Mouse (Mus musculus) adrenal gland, adult 10 weeks (tissue): ENCODE results near the gene Zcchc2. TPM values are rescaled to one million over a fixed set of nuclear protein-coding genes. Genes with fewer than 3 reads are reported as not detected.

Experiments used
- polyA plus RNA-seq: library from polyadenylated mRNA; stranded (reverse); fragments of 350-450 nt; fragmentation: Illumina TruSeq; extraction: RNeasy Lipid Tissue Mini Kit (QIAGEN cat#74804); gene quantifications from one replicate; pipeline ENCODE4 v1.2.3, GENCODE M21; 2014; ENCODE audit warnings: low read depth, low replicate concordance

The Zcchc2 gene
- polyA plus RNA-seq, result 21.3 TPM

DNA sequence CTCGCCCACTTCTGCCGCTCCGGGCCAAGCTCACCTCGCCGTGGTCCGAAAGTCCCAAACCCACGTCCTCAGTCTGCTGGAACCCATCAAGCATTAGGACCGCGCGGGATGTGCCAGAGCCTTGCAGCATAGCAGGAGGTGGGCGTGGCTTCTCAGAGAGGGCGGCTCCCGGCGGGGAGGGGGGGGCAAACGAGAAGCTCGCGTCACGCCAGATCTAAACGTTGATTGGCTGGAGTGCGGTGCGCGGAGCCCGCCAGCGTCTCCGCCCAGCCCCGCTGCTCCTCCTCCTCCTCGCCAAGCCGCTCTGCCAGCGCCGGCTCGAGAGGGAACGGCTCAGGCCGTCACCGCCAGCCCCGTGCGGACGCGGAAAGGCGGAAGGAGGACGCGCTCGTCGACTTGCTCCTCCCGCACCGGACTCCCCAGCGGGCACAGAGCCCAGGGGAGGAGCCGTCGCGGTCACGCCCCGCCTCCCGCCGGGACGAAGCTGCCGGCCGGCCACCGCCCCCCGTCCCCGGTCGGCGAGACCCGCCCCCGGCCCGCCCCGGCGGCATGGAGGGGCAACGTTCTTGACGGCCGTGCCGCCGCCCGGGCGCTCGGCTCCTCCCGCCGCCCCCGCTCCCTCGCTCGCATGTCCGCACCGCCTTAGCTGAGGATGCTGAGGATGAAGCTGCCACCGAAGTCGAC, at the start of gene Zcchc2:
Zcchc2 (plus strand) TSS at position 269 of the 684 bp plus-strand sequence.

Other genes with a start within 250 kb of the Zcchc2 start
- 3.1 TPM for gene Tnfrsf11a, start 209.7 kb upstream of the Zcchc2 start, polyA plus RNA-seq
- 7.3 TPM for gene Phlpp1, start 181.3 kb downstream of the Zcchc2 start, polyA plus RNA-seq